Mouse (Mus musculus): Measurements from ENCODE around the gene Mtor. TPM values are rescaled to one million over a fixed set of nuclear protein-coding genes. Genes with fewer than 3 reads are reported as not detected.
A peak's percentile ranks its signal among the peaks of the same experiment; 100 is the strongest.

The Mtor gene
- total RNA-seq, 2 experiments from 2014 or later: 86.6 to 93.8 TPM

DNA sequence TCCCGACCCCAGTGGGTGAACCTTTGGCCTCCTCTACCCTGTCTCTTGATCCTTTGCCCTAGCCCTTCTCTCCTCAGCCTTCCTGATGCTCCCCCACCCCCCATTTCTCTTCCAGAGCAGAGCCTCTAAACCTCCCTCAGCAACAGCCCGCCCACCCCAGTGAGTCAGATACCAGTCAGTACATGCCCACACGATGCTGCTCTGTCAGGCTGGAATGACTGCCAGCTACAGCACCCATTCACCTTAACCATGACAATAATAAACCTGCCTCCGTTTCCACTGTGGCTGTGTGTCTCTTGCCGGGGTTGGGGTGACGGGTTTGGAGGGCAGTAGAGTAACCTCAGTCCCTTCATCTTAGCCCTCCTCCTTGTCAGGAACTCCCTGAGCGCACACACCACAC, 155.7 kb downstream of the Mtor start:
- DNase-seq (ENCODE audit: extremely low spot score in 1 of 2, low spot score in 2 of 2): no peak

DNA sequence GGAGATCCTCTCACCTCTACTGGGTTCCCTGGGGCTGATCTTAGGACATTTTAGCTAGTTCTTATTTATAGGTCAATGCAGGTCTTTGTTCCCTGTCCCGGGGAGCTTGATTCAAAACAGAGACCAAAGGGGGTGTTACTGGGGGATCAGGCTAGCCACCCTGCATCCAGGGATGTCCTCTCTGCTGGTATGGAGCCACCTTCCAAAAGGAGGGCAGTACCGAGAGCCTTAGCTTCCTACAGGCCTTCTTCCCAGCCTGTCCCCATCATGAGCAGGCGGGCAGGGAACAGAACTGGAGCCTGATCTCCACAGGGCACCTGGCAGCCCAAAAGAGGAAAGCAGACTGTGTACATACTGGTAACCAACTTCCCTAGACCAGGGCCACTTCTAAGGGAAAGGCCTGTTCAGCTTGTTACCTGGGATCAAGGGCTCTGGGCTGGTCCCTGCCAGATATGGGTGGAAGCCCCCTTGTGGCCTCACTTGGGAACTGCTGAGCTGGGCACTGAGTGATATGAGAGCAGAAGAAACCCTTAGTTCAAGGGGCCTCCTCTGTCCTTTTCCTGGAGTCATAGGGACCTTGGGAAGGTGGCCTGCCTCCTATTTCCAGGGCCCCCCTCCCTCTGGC, 156.2 kb downstream of the Mtor start:
- intact Hi-C loops (cut with DNase I): no loop called here
- peak in 1 of 2 experiments; percentile 73 for DNase-seq (ENCODE audit: extremely low spot score in 1 of 2, low spot score in 2 of 2)

More for the DNA sequence above, 155.7 kb downstream of the Mtor start:
- intact Hi-C loops (cut with DNase I): no loop called here

Other genes with a start within 250 kb of the Mtor start
- 10 to 100 TPM; 19.2 to 20.4 TPM for gene Disp3, start 160.6 kb upstream of the Mtor start, total RNA-seq (2021)
- gene Ubiad1, start 3.8 kb upstream of the Mtor start, total RNA-seq (2021): 1 to 10 TPM; 8.5 to 8.9 TPM
- gene Angptl7, start 51.8 kb downstream of the Mtor start, total RNA-seq (2021): under 1 TPM; 0.36 to 0.53 TPM
- gene Exosc10, start 109.8 kb downstream of the Mtor start, total RNA-seq (2021): 10 to 100 TPM; 54.1 to 56.6 TPM
- 10 to 100 TPM; 82.0 to 88.0 TPM for gene Srm, start 142.9 kb downstream of the Mtor start, total RNA-seq (2021)
- 1 to 10 TPM; 1.6 to 1.7 TPM for gene Masp2, start 153.9 kb downstream of the Mtor start, total RNA-seq (2021)
- 100 to 1,000 TPM; 190 TPM for gene Tardbp, start 178.4 kb downstream of the Mtor start, total RNA-seq (2021)
- not detected for gene Gm572, start 194.7 kb downstream of the Mtor start, total RNA-seq (2021)